Mouse (Mus musculus): Measurements from ENCODE around the gene Armcx4.

- TF ChIP-seq CTCF (IDR thresholded peaks at IDR 0.05; ENCODE audit: borderline replicate concordance, insufficient read depth, low read depth, low read length) (no peak), POLR2A (IDR thresholded peaks at IDR 0.05; ENCODE audit: borderline replicate concordance, insufficient read depth, low read length) (no peak)
Measured at GRCm38 (mm10) chrX:134647421-134647820, 38.9 kb upstream of the Armcx4 start.

Data from cerebellum, adult 2 months (tissue).